Mouse (Mus musculus) intestine, embryonic 16.5 days (tissue): Measurements from ENCODE around the gene Il21. TPM values are rescaled to one million over a fixed set of nuclear protein-coding genes. Genes with fewer than 3 reads are reported as not detected.

Experiments
- ATAC-seq: fragments of 200-750 bp; cut with Nextera tagmentation; 2 replicates; pipeline ENCODE4 v1.8.0; 2017; ENCODE audit warnings: moderate TSS enrichment, moderate library complexity
- H3K27ac ChIP-seq: fragments of 300-500 bp; sonication (generic); 2 replicates; pipeline ENCODE4 v1.5.1; 2014; ENCODE audit warnings: mild to moderate bottlenecking, low read length
- H3K27me3 ChIP-seq: fragments of 300-500 bp; sonication (generic); replicated peaks from 2 replicates; pipeline ENCODE4 v1.6.1; 2014; ENCODE audit warnings: low read length, control low read depth, mixed read lengths; ENCODE audit not compliant: control insufficient read depth, insufficient read depth
- H3K36me3 ChIP-seq: fragments of 300-500 bp; sonication (generic); 2 replicates; pipeline ENCODE4 v1.6.1; 2014; ENCODE audit warnings: low read length, control low read depth; ENCODE audit not compliant: control insufficient read depth, insufficient read depth
- H3K4me1 ChIP-seq: fragments of 300-500 bp; sonication (generic); 2 replicates; pipeline ENCODE4 v1.6.1; 2014; ENCODE audit warnings: low read length, control low read depth, mixed read lengths; ENCODE audit not compliant: control insufficient read depth, insufficient read depth
- H3K4me2 ChIP-seq: fragments of 300-500 bp; sonication (generic); 2 replicates; pipeline ENCODE4 v1.6.1; 2014; ENCODE audit warnings: low read depth, low read length, control low read depth
- H3K4me3 ChIP-seq: fragments of 300-500 bp; sonication (generic); 2 replicates; pipeline ENCODE4 v1.5.1; 2014; ENCODE audit warnings: mild to moderate bottlenecking, low read length
- H3K9ac ChIP-seq: fragments of 300-500 bp; sonication (generic); 2 replicates; pipeline ENCODE4 v1.6.1; 2014; ENCODE audit warnings: low read depth, low read length
- H3K9me3 ChIP-seq: fragments of 300-500 bp; sonication (generic); 2 replicates; pipeline ENCODE4 v1.6.1; 2016; ENCODE audit warnings: low read length, control low read depth; ENCODE audit not compliant: control insufficient read depth
- WGBS: fragments of 180-500 bp; shearing (Covaris S2); extraction: QIAGEN DNeasy Blood & Tissue Kit; methylation state at CpG from one replicate; pipeline ENCODE4 v1.1.7; 2014; 5-methylcytosine and 5-hydroxymethylcytosine counted together
- microRNA-seq: library from miRNA; unstranded; fragments of <30 nt; microRNA quantifications from one replicate; pipeline ENCODE4, GENCODE M21; 2016
- polyA plus RNA-seq: library from polyadenylated mRNA; unstranded; fragments of >200 nt; fragmentation: Nextera tagmentation; extraction: Ambion mirVana; gene quantifications from 2 replicates; pipeline ENCODE4 v1.2.1, GENCODE M21; 2015

The Il21 gene
- polyA plus RNA-seq, 1 experiment from 2014 or later = not detected

DNA sequence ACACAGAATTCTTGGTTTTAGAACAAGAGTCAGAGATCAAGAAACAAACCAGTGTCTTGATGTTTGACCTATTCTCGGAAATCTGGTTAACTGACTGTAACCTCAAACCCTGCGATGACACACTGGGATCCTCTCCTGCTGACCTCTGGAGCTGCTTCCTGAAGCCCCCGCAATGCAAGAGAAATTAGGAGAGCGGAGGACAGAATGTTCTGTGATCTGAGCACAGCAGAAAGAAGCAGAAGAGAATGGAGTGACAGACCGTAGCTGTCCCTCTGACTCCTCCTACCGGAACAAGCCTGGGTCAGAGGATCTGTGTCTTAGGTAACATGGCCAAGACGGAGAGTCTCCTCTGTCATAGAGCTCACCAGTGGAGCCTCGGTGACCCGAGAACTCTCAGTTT is 53.0 kb downstream of the Il21 start:
- Histone ChIP-seq H3K27ac (no peak overlapping the region), H3K9ac (no peak overlapping the region), H3K4me3 (no peak overlapping the region), H3K9me3 (no peaks in the 10 kb centered on the region), H3K4me1 (no peaks in the 10 kb centered on the region), H3K27me3 (no peaks in the 10 kb centered on the region), H3K4me2 (no peak overlapping the region), H3K36me3 (no peaks in the 10 kb centered on the region)
- WGBS = 90% methylated on average over 9 of the region's 9 CpGs
- no peak for ATAC-seq

DNA sequence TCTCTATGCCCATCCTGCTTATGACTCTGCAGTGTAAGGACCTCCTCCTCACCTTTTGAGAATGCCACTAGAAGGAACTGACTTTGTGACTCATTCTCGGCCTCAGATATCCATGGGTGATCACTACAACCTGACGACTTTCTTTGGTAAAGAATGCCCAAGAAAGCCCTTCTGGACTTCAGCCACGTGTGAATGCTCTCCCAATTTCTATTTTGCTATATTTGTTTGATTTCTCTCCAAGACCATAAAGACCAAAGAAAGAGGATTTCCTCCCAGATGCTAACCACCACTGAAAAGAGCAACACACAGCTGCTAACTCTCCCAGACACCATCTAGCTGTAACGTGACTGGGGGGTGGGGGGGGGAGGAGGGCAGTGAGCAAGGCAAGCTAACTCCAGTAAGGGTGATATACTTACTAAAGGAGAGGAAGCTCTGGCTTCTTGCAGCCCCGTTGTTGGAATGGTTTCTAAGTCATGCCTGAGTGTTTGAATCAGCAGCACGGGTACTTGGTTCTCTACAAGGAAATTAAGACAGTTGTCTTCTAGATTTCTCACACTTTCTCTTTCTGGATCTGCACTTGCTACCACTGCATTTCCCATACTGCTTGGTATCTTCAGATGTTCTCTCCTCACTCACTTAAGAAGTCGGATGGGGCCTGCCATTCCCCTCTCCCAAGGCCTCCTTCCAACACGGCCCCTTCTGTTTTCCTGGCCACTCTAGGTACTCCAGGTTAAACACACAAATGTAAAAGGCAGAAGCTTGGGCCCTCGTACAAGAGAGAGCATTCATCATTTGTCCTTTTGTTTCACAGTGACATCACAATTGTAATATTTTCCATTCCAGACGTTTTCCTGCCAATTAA is 57.5 kb downstream of the Il21 start:
- Histone ChIP-seq H3K4me2 (no peak overlapping the region), H3K9me3 (no peaks in the 10 kb centered on the region), H3K27me3 (no peaks in the 10 kb centered on the region), H3K36me3 (no peaks in the 10 kb centered on the region), H3K4me1 (no peaks in the 10 kb centered on the region), H3K27ac (no peak overlapping the region), H3K9ac (no peak overlapping the region), H3K4me3 (no peak overlapping the region)
- no peak for ATAC-seq
- WGBS = 69% methylated on average over 10 of the region's 10 CpGs

DNA sequence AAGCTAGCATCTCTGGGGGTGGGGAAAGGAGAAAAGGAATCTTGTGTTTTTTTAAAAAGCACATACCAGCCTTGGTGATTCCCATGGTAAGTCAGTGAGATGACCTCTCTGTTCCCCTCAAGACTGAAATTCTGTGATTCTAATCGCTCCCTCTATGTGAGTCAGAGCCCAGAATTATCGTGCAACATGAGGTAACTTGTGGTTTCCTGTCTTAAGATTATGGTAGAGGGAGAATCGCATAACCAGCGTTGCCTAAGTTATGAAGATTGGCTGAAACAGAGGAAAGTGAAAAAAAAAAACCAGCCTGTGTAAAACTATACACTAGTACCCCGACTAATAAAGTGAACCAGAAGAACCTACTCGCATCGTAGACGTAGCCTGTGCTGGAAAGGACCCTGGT is 59.2 kb downstream of the Il21 start:
- no peaks in the 10 kb centered on the region for H3K36me3 ChIP-seq
- no peaks in the 10 kb centered on the region for H3K27me3 ChIP-seq
- H3K4me3 ChIP-seq = no peak overlapping the region
- H3K4me1 ChIP-seq = no peaks in the 10 kb centered on the region
- H3K4me2 ChIP-seq = no peak overlapping the region
- 86% methylated on average over 8 of the region's 8 CpGs for WGBS
- H3K27ac ChIP-seq = no peak overlapping the region
- H3K9me3 ChIP-seq = no peaks in the 10 kb centered on the region
- ATAC-seq = no peak
- H3K9ac ChIP-seq = no peak overlapping the region

Small RNA genes lying within 50 kb of the gene (microRNA-seq; reads per million reads assigned to microRNA genes)
- gene Gm24169 = not detected

Other genes with a start within 250 kb of the Il21 start
- 0.15 and 0.32 TPM in 2 replicates for gene Adad1, start 169.1 kb downstream of the Il21 start, polyA plus RNA-seq
- gene Il2, start 106.7 kb downstream of the Il21 start, polyA plus RNA-seq = 0.28 and 0.29 TPM in 2 replicates
- gene Bbs12, start 79.9 kb upstream of the Il21 start, polyA plus RNA-seq = 3.9 and 4.3 TPM in 2 replicates
- 1.1 and 1.9 TPM in 2 replicates for gene Cetn4, start 80.1 kb upstream of the Il21 start, polyA plus RNA-seq
- gene Fgf2, start 115.7 kb upstream of the Il21 start, polyA plus RNA-seq = 2.1 and 2.5 TPM in 2 replicates
- 22.1 and 26.2 TPM in 2 replicates for gene Spata5, start 187.3 kb upstream of the Il21 start, polyA plus RNA-seq
- gene Nudt6, start 187.6 kb upstream of the Il21 start, polyA plus RNA-seq = 10.1 and 11.2 TPM in 2 replicates